Mouse (Mus musculus) midbrain, embryonic 15.5 days (tissue): ENCODE measurements around the gene Arhgap28. TPM values are rescaled to one million over a fixed set of nuclear protein-coding genes. Genes with fewer than 3 reads are reported as not detected.
"Not testable (repeated sequence)": the region's sequence is repeated elsewhere in the genome, so short reads cannot be mapped to it uniquely, and the experiment has no call there.

Source experiments
- ATAC-seq: fragments of 200-750 bp; cut with Nextera tagmentation; replicated peaks from 2 replicates; pipeline ENCODE4 v1.8.0; 2017; ENCODE audit warnings: moderate TSS enrichment
- H3K27ac ChIP-seq: fragments of 300-500 bp; sonication (generic); 2 replicates; pipeline ENCODE4 v1.5.1; 2015; ENCODE audit warnings: mild to moderate bottlenecking, inconsistent platforms
- H3K27me3 ChIP-seq: fragments of 300-500 bp; sonication (generic); replicated peaks from 2 replicates; pipeline ENCODE4 v1.6.1; 2015; ENCODE audit warnings: inconsistent platforms
- H3K36me3 ChIP-seq: fragments of 300-500 bp; sonication (generic); replicated peaks from 2 replicates; pipeline ENCODE4 v1.6.1; 2015; ENCODE audit warnings: inconsistent platforms
- H3K4me1 ChIP-seq: fragments of 300-500 bp; sonication (generic); 2 replicates; pipeline ENCODE4 v1.6.1; 2015; ENCODE audit warnings: inconsistent platforms
- H3K4me2 ChIP-seq: fragments of 300-500 bp; sonication (generic); 2 replicates; pipeline ENCODE4 v1.6.1; 2015; ENCODE audit warnings: inconsistent platforms, mild to moderate bottlenecking, moderate library complexity
- H3K4me3 ChIP-seq: fragments of 300-500 bp; sonication (generic); 2 replicates; pipeline ENCODE4 v1.5.1; 2015; ENCODE audit warnings: mild to moderate bottlenecking, inconsistent platforms
- H3K9ac ChIP-seq: fragments of 300-500 bp; sonication (generic); 2 replicates; pipeline ENCODE4 v1.6.1; 2015; ENCODE audit warnings: mild to moderate bottlenecking, inconsistent platforms
- H3K9me3 ChIP-seq: fragments of 300-500 bp; sonication (generic); 2 replicates; pipeline ENCODE4 v1.6.1; 2016; ENCODE audit warnings: inconsistent platforms
- WGBS: fragments of 180-500 bp; shearing (Covaris S2); methylation state at CpG from one replicate; pipeline ENCODE4 v1.1.7; 2015; ENCODE audit warnings: mixed read lengths; 5-methylcytosine and 5-hydroxymethylcytosine counted together
- polyA plus RNA-seq: library from polyadenylated mRNA; unstranded; fragments of >200 nt; fragmentation: Nextera tagmentation; extraction: Ambion mirVana; gene quantifications from 2 replicates; pipeline ENCODE4 v1.2.1, GENCODE M21; 2015

Gene Arhgap28
- polyA plus RNA-seq, 1 experiment from 2014 or later, result 7.3 TPM

DNA sequence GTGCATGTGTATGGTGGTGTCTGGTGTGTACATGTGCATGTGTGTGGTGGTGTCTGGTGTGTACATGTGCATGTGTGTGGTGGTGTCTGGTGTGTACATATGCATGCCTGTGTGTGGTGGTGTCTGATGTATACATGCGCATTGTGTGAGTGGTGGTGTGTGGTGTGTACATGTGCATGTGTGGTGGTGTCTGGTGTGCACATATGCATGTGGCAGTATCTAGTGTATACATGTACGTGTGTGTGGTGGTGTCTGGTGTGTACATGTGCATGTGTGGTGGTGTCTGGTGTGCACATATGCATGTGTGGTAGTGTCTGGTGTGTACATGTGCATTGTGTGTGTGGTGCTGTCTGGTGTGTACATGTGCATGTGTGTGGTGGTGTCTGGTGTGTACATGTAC lies 162.4 kb downstream of the Arhgap28 start:
- not testable (repeated sequence) for H3K27ac ChIP-seq, H3K4me2 ChIP-seq, H3K9me3 ChIP-seq, H3K36me3 ChIP-seq, H3K27me3 ChIP-seq, ATAC-seq, H3K4me3 ChIP-seq, H3K9ac ChIP-seq, H3K4me1 ChIP-seq
- 97% methylated on average over 2 of the region's 2 CpGs for WGBS

- ATAC-seq, result no peak
Observed at GRCm38 (mm10) chr17:67838948-67839347, 165.0 kb downstream of the Arhgap28 start.

GRCm38 (mm10) chr17:67837351-67838090 lies 166.4 kb downstream of the Arhgap28 start:
- Histone ChIP-seq H3K4me3 (no peak overlapping the region), H3K4me2 (no peak overlapping the region), H3K9ac (no peak overlapping the region), H3K9me3 (no peaks in the 10 kb centered on the region), H3K36me3 (no peaks in the 10 kb centered on the region), H3K4me1 (no peaks in the 10 kb centered on the region), H3K27ac (no peak overlapping the region), H3K27me3 (no peaks in the 10 kb centered on the region)
- WGBS, result 56% methylated on average over 17 of the region's 17 CpGs
- ATAC-seq, result peak; percentile 82

More at GRCm38 (mm10) chr17:67838948-67839347, 165.0 kb downstream of the Arhgap28 start:
- Histone ChIP-seq H3K27ac (no peak overlapping the region), H3K4me3 (no peak overlapping the region), H3K27me3 (no peaks in the 10 kb centered on the region), H3K9me3 (no peaks in the 10 kb centered on the region), H3K36me3 (no peaks in the 10 kb centered on the region), H3K4me2 (no peak overlapping the region), H3K4me1 (no peaks in the 10 kb centered on the region), H3K9ac (no peak overlapping the region)
- WGBS, result 87% methylated on average over 13 of the region's 13 CpGs

GRCm38 (mm10) chr17:67836146-67836895 lies 167.6 kb downstream of the Arhgap28 start:
- Histone ChIP-seq H3K27me3 (no peaks in the 10 kb centered on the region), H3K36me3 (no peaks in the 10 kb centered on the region), H3K9me3 (no peaks in the 10 kb centered on the region), H3K4me1 (no peaks in the 10 kb centered on the region), H3K9ac (no peak overlapping the region), H3K4me3 (no peak overlapping the region), H3K27ac (no peak overlapping the region), H3K4me2 (no peak overlapping the region)
- 97% methylated on average over 20 of the region's 20 CpGs for WGBS
- ATAC-seq, result no peak

GRCm38 (mm10) chr17:67827431-67827830 lies 176.5 kb downstream of the Arhgap28 start:
- WGBS, result 89% methylated on average over 3 of the region's 3 CpGs
- H3K36me3 ChIP-seq, result no peaks in the 10 kb centered on the region

DNA sequence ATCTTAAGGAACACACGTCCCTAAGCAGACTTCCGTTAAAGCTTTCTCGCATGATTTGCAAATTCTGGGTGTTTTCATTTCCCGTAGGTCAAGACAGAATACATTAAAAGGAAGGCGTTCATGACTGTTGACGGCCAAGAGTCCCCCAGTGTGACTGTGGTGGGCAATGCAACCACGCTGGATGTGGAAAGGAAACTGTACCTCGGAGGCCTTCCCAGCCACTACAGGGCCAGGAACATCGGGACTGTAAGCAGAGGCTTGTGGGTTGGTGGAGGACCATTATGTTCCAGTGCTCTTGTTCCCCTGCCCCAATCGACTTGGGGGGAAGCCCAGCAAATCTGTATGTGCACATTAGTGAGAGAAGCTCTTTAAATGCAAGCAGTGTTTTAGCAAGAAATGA lies 187.0 kb downstream of the Arhgap28 start:
- Histone ChIP-seq H3K4me3 (no peak overlapping the region), H3K9me3 (no peaks in the 10 kb centered on the region), H3K4me1 (no peaks in the 10 kb centered on the region), H3K36me3 (no peaks in the 10 kb centered on the region), H3K4me2 (no peak overlapping the region), H3K27ac (no peak overlapping the region), H3K27me3 (no peaks in the 10 kb centered on the region), H3K9ac (no peak overlapping the region)
- WGBS, result 94% methylated on average over 10 of the region's 10 CpGs
- no peak for ATAC-seq

More at GRCm38 (mm10) chr17:67827431-67827830, 176.5 kb downstream of the Arhgap28 start:
- Histone ChIP-seq H3K4me3 (no peak overlapping the region), H3K27ac (no peak overlapping the region), H3K4me1 (no peaks in the 10 kb centered on the region), H3K9me3 (no peaks in the 10 kb centered on the region), H3K9ac (no peak overlapping the region), H3K4me2 (no peak overlapping the region), H3K27me3 (no peaks in the 10 kb centered on the region)
- no peak for ATAC-seq

DNA sequence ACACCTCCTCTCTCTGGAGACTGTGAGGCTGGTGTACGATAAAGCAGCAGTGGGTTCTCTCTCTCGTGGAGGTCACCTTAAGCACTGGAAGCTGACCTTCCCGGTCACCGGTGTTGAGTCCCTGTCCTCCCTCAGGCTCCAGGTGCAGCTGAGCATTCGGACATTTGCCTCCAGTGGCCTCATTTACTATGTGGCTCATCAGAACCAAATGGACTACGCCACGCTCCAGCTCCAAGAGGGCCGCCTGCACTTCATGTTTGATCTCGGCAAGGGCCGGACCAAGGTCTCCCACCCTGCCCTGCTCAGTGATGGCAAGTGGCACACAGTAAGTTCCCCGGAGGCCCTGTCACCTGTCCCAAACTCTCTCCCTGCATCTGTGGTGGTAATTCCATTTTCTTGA lies 188.2 kb downstream of the Arhgap28 start:
- ATAC-seq, result no peak

GRCm38 (mm10) chr17:67813666-67814065 lies 190.3 kb downstream of the Arhgap28 start:
- no peaks in the 10 kb centered on the region for H3K9me3 ChIP-seq
- H3K36me3 ChIP-seq, result no peaks in the 10 kb centered on the region
- H3K4me3 ChIP-seq, result no peak overlapping the region
- no peak overlapping the region for H3K9ac ChIP-seq
- no peaks in the 10 kb centered on the region for H3K27me3 ChIP-seq
- no peak for ATAC-seq
- no peak overlapping the region for H3K4me2 ChIP-seq
- no peak overlapping the region for H3K27ac ChIP-seq
- no peaks in the 10 kb centered on the region for H3K4me1 ChIP-seq
- 91% methylated on average over 6 of the region's 6 CpGs for WGBS

More for the DNA sequence above, 188.2 kb downstream of the Arhgap28 start:
- Histone ChIP-seq H3K36me3 (no peaks in the 10 kb centered on the region), H3K9me3 (no peaks in the 10 kb centered on the region), H3K4me2 (no peak overlapping the region), H3K27me3 (no peaks in the 10 kb centered on the region), H3K4me1 (no peaks in the 10 kb centered on the region), H3K4me3 (no peak overlapping the region), H3K9ac (no peak overlapping the region), H3K27ac (no peak overlapping the region)
- WGBS, result 95% methylated on average over 11 of the region's 11 CpGs

- H3K4me1 ChIP-seq, result no peaks in the 10 kb centered on the region
- no peak overlapping the region for H3K9ac ChIP-seq
- WGBS, result 90% methylated on average over 16 of the region's 16 CpGs
- H3K4me2 ChIP-seq, result no peak overlapping the region
- no peaks in the 10 kb centered on the region for H3K36me3 ChIP-seq
- H3K27ac ChIP-seq, result no peak overlapping the region
- no peak for ATAC-seq
- H3K4me3 ChIP-seq, result no peak overlapping the region
- H3K27me3 ChIP-seq, result no peaks in the 10 kb centered on the region
- no peaks in the 10 kb centered on the region for H3K9me3 ChIP-seq
Observed at GRCm38 (mm10) chr17:67809171-67809570, 194.7 kb downstream of the Arhgap28 start.
